Mouse (Mus musculus) CH12.LX (cell line): Measurements from ENCODE around the gene Scfd1.

Experiments
- CTCF ChIP-seq, 2 experiments: IDR thresholded peaks in 1 of 2; conservative IDR thresholded peaks in 1 of 2; 2 replicates each; pipeline ENCODE4 v1.5.1; 2011 to 2012; ENCODE audit warnings: low read depth in 2 of 2, low read length in 2 of 2, improper control_type of control experiment in 1 of 2, inconsistent platforms in 1 of 2, mild to moderate bottlenecking in 1 of 2, moderate library complexity in 1 of 2
- EP300 ChIP-seq: IDR thresholded peaks from 2 replicates; pipeline ENCODE4 v1.6.1; 2011; ENCODE audit warnings: low read length, improper control_type of control experiment
- MEF2A ChIP-seq: IDR thresholded peaks from 2 replicates; pipeline ENCODE4 v1.6.1; 2014; ENCODE audit warnings: low read depth, mild to moderate bottlenecking, inconsistent platforms, low read length, improper control_type of control experiment, borderline replicate concordance
- MYC ChIP-seq: IDR thresholded peaks from 2 replicates; pipeline ENCODE4 v1.6.1; 2011; ENCODE audit warnings: low read depth, mild to moderate bottlenecking, improper control_type of control experiment, low read length
- NRF1 ChIP-seq: IDR thresholded peaks from 2 replicates; pipeline ENCODE4 v1.6.1; 2014; ENCODE audit warnings: low read depth, mild to moderate bottlenecking, inconsistent platforms, low read length, improper control_type of control experiment, moderate library complexity
- POLR2A ChIP-seq: IDR thresholded peaks from 2 replicates; pipeline ENCODE4 v1.6.1; 2011; ENCODE audit warnings: low read depth, mild to moderate bottlenecking, improper control_type of control experiment, low read length
- TCF12 ChIP-seq: IDR thresholded peaks from 2 replicates; pipeline ENCODE4 v1.6.1; 2014; ENCODE audit warnings: low read depth, mild to moderate bottlenecking, inconsistent platforms, low read length, improper control_type of control experiment
- ZNF384 ChIP-seq: IDR thresholded peaks from 2 replicates; pipeline ENCODE4 v1.6.1; 2012; ENCODE audit warnings: low read depth, low read length, improper control_type of control experiment, inconsistent platforms

DNA sequence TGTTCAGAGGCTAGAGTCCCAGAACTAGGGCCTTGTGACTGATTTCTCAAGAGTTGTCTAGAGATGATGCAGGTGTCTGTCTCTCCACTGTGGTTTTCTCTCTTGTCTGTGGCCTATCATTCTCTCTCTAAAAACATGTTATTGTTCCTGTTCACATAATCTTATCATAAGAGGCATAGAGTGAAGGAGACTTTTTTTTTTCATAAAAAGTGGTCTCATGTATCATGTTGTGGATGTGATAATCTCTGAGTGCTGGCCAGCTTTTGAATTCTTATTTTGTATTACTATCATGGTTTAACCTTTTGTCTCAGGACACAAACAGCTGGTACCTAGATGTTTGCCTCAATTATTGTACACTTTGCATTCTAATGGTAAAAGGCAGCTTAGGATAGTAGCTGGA lies 16.0 kb upstream of the Scfd1 start:
- TF ChIP-seq POLR2A (no peak), CTCF (conservative IDR thresholded peaks at IDR 0.05 in 1 of 2, IDR thresholded peaks at IDR 0.05 in 1 of 2; ENCODE audit: low read depth in 2 of 2, low read length in 2 of 2) (no peak), MYC (no peak), EP300 (no peak), MEF2A (no peak), TCF12 (no peak), NRF1 (no peak), ZNF384 (no peak)
